Mouse (Mus musculus) T-helper 2 cell (primary cell): Measurements from ENCODE around the gene Rasal1.

Experiments
- in situ Hi-C: fragments of 300-600 bp; cut with MboI, MseI; formaldehyde crosslinking; loops from one replicate; pipeline ENCODE4 v1.15.1; 2025; ENCODE audit warnings: high pct_unique_total_duplicates

The Rasal1 gene

GRCm38 (mm10) chr5:120648569-120649373 is at the start of gene Rasal1:
Gene Rasal1, plus strand, starts transcription at chr5:120648812.
- in situ Hi-C loops = no loop called here

GRCm38 (mm10) chr5:120599625-120600024 is 49.0 kb upstream of the Rasal1 start:
- in situ Hi-C loops = no loop called here

- in situ Hi-C loops = no loop called here
These were observed 47.5 kb upstream of the Rasal1 start for GRCm38 (mm10) chr5:120600946-120601668.

- in situ Hi-C loops = no loop called here
These were observed 46.4 kb upstream of the Rasal1 start for GRCm38 (mm10) chr5:120602210-120602609.

- in situ Hi-C loops = no loop called here
These were observed 45.1 kb upstream of the Rasal1 start for GRCm38 (mm10) chr5:120603515-120603914.

GRCm38 (mm10) chr5:120604839-120605238 is 43.8 kb upstream of the Rasal1 start:
- in situ Hi-C loops = loop anchor here (5.0 kb wide), 1 partner anchor 88 kb away; no protein-coding TSS in a partner anchor

- in situ Hi-C loops = loop anchor here (5.0 kb wide), 1 partner anchor 88 kb away; no protein-coding TSS in a partner anchor
These were observed 43.4 kb upstream of the Rasal1 start for GRCm38 (mm10) chr5:120605241-120605661.

- in situ Hi-C loops = loop anchor here (5.0 kb wide), 1 partner anchor 88 kb away; no protein-coding TSS in a partner anchor
These were observed 42.9 kb upstream of the Rasal1 start for GRCm38 (mm10) chr5:120605688-120606087.

GRCm38 (mm10) chr5:120606590-120607200 is 41.9 kb upstream of the Rasal1 start:
- in situ Hi-C loops = loop anchor here (5.0 kb wide), 1 partner anchor 89 kb away; no protein-coding TSS in a partner anchor

GRCm38 (mm10) chr5:120607335-120607734 is 41.3 kb upstream of the Rasal1 start:
- in situ Hi-C loops = loop anchor here (5.0 kb wide), 1 partner anchor 90 kb away; no protein-coding TSS in a partner anchor

GRCm38 (mm10) chr5:120609246-120609775 is 39.3 kb upstream of the Rasal1 start:
- in situ Hi-C loops = loop anchor here (5.0 kb wide), 1 partner anchor 92 kb away; no protein-coding TSS in a partner anchor

- in situ Hi-C loops = no loop called here
These were observed 37.7 kb upstream of the Rasal1 start for GRCm38 (mm10) chr5:120610906-120611305.

GRCm38 (mm10) chr5:120611416-120611815 is 37.2 kb upstream of the Rasal1 start:
- in situ Hi-C loops = no loop called here

- in situ Hi-C loops = no loop called here
These were observed 36.2 kb upstream of the Rasal1 start, which contains the start of the genes Rita1 and Ddx54 for GRCm38 (mm10) chr5:120612442-120612821. Gene Rita1, minus strand, starts transcription at chr5:120612589. Gene Ddx54, plus strand, starts transcription at chr5:120612739.

- in situ Hi-C loops = no loop called here
These were observed 35.6 kb upstream of the Rasal1 start for GRCm38 (mm10) chr5:120612822-120613604.

GRCm38 (mm10) chr5:120615903-120616302 is 32.7 kb upstream of the Rasal1 start:
- in situ Hi-C loops = no loop called here

- in situ Hi-C loops = no loop called here
These were observed 29.8 kb upstream of the Rasal1 start for GRCm38 (mm10) chr5:120618778-120619177.

GRCm38 (mm10) chr5:120619201-120619600 is 29.4 kb upstream of the Rasal1 start:
- in situ Hi-C loops = no loop called here

GRCm38 (mm10) chr5:120620375-120621077 is 28.1 kb upstream of the Rasal1 start:
- in situ Hi-C loops = loop anchor here (5.0 kb wide), 1 partner anchor 92 kb away; the partner anchor contains the start of gene Dtx1
